Mouse (Mus musculus) central nervous system, embryonic 11.5 days (tissue): ENCODE measurements around the gene Dnase1l1. TPM values are rescaled to one million over a fixed set of nuclear protein-coding genes. Genes with fewer than 3 reads are reported as not detected.

Source experiments
- polyA plus RNA-seq: library from polyadenylated mRNA; depleted of rRNA; stranded (reverse); fragments of >200 nt; gene quantifications from 2 replicates; pipeline ENCODE4 v1.2.3, GENCODE M21; 2012; rRNA removed

The Dnase1l1 gene
- 5.9 and 8.7 TPM in 2 replicates for polyA plus RNA-seq

DNA sequence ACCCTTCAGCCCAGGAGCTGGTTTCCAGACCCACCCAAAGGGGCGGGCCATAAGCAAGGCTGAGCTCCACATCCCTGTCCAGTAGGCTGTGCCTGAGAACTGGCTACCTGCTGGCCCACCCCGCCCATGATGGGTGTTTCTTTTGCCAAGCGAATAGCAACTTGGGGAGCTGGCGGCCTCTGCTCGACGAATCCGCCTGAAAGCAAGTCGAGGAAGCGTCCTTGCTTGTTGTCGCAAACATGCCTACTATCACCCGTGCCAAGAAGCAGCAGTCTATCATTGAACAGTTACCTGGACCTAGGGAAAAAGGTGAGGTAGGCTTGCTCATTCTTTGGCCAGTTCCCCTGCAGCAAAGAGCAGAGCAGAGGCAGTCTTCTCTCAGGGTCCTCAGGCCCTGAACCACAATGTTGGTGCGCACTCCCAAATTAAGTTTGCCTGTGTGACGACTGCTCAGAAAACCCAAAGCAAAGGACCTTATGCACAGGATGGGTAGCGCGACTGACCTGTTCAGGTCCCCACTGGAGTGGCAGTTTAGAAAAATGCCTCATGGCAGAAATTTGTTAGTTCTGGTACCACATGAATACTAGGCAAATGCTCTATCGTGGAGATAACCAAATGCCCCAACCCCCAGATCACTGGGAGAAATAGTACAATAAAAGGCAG, at the start of gene Dnase1l1, which contains the start of gene Taz:
Gene Dnase1l1, minus strand, starts transcription at position 606 of the 663 bp plus-strand sequence.
Gene Taz, plus strand, starts transcription at position 181 of the 663 bp plus-strand sequence.

DNA sequence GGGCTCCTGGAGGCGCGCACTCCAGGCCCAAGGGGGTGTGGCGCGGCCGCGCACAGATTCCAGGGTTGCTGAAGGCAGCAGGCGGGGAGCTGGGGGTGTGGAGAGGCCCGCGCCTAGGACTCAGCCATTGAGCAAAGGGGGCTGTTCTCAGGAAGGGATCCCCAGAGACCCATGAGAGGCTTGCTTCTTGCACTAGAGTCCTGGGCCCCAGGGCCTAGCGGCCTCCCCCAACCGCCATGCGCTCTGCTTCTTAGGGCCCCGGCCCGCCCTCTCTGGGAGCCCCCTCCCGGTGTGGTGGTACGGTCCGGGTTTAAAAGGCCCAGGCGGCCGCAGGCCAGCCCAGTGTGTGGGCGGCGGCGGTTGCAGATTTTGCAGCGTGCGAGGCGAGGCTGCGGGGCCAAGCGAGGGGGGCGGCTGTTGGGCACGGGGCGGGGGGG, 46.6 kb upstream of the Dnase1l1 start, which contains the start of gene Plxna3:
Gene Plxna3, plus strand, starts transcription at position 342 of the 437 bp plus-strand sequence.

DNA sequence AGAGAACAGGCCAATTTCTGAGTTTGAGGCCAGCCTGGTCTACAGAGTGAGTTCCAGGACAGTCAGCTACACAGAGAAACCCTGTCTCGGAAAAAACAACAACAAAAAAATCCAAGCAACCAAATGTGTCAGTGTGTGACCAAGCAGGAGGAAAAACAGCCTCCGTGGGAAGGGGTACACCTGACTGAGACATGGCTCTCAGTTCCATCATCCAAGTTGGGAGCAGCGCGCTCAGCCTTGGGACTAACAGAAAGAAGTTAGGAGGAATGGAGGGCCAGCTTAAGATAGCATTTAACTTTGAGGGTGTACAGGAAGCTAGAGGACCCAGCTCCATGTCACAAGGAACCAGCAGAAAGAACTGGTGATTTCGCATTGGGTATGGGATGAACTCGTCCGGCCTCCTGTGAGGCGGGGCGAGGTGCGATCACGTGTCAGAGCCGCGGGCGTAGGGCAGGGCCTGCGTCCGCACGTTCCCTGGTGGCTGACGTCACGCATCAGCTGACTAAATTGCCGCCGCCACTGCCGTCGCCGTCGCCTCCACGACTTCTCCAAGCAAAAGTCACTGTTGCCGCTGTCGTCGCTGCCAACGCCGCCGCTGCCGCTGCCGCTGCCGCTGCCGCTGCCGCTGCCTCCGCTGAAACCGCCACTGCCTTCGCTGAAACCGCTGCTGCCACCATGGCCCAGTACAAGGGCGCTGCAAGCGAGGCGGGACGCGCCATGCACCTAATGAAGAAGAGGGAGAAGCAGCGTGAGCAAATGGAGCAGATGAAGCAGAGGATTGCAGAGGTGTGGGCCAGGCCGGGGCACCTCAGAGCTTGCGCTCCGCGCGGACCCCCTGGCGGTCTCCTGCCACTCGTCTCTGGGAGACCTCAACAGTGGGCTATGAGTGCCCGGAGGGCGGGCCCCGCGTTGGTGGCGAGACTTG, 30.7 kb upstream of the Dnase1l1 start, which contains the start of gene Fam50a:
Gene Fam50a, plus strand, starts transcription at position 494 of the 925 bp plus-strand sequence.

DNA sequence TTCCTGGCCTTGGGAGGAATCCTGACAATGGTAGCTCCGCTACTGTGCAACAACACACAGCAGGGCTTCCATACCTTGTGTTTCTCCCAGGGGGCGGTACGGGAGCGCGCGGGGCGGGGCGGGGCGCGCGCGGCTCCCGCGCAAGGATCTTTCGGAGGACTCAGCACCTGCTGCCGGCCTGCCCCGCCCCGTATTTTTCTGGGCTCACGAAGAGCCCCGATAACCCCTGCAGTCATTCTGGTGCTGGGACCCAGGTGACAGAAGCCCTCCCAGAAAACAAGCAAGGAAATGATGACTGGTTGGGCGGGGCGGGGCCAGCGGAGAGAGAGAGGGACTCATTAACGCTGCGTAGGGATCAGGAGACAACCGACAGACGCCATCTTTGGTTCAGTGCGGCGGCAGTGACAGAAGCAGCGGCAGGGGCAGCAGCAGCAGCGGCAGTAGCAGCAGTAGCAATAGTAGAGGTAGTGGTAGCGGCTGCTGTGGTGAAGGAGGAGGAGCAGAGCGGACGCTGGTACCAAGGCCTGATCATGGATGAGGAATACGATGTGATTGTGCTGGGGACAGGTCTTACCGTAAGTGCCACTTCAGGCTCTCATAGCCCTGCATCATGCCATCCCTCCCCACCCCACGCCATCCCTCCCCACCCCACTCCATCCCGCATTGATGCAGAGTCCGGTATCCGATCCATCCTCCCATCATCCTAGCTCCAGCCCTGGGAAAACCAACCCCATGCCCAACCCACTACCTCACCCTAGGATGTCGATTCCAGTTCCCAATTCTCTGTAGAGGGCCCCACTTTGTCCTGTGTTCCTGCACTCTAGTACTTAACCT, 22.9 kb upstream of the Dnase1l1 start, which contains the start of gene Gdi1:
Gene Gdi1, plus strand, starts transcription at position 132 of the 834 bp plus-strand sequence.

DNA sequence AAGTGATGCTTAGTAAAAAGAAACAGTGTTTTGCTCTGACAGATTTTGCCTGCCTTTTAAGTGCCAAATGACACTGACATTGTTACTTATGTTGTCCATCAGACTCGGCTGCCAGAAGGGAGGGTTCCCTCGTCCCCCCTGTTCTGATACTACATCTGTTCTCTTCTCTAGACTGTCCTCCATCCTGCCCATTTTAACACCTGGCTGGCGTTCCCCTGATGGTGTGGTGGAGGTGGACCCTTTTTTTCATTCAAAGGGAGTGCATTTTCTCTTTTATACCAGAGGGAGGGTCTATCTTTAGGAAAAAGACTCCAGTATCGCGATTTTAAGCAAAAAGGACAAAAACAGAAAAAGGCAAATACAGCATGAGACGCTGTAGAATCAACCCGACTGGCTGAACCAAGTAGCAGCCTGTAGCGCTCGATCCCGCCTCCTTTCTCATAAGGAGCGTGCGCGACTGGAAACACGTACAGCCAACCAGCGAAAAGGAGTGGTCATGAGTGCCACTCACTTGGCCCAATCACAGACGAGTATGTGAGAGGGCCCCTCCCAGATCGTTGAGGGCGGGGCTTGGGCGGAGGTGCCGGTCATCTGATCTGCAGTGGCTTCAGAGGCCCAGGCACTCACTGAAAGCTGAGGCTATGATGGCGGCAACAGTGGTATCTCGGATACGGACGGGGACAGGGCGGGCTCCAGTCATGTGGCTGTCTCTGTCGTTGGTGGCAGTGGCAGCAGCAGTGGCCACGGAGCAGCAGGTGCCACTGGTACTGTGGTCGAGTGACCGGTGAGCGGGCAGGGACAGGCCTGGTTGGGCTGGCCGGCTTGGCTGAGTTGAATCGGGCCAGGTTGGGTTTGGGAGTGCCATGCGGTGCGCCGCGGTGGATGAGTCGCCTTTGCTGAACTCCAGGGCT, 14.7 kb upstream of the Dnase1l1 start, which contains the start of gene Atp6ap1:
Gene Atp6ap1, plus strand, starts transcription at position 560 of the 911 bp plus-strand sequence.

DNA sequence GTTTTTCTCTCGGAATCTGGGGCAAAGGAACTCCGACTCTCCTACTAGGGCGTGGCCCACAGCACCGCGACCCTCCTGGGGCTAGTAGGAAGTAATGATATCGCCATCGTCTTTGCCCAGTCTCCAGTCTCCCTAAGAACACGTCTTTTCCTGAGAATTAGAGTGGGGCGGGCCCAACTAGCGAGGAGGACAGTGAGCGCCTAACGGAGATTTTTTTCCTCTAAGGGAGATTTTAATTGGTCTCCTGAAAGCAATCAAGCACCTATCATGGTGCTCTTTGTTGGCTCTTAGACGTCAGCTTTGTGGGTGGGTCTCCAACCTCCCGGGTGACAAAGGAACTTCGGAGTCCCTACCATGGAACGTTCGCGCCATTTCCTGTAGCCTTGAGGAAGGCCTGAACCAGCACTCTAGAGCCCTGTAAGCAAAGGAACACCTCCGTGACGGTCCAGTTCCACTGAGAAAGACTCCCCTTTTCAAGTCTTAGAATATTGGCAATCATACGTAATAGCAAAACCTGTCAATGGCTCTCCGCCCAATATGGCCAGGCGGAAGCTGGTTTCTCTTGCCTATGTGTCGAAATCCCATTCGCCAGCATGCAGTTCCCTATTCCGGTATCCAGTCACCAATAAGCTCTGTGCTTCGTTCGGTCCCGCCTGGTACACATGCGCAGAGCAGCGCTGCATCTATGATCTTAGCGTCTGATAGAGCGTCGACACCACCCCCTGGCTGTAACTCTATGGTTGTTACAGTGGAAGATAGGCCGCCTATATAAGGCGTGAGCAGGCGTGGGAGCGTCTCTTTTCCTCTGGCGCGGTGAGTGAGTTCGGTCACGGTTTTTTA, 11.9 kb downstream of the Dnase1l1 start, which contains the start of gene Rpl10:
Gene Rpl10, plus strand, starts transcription at position 751 of the 840 bp plus-strand sequence.

DNA sequence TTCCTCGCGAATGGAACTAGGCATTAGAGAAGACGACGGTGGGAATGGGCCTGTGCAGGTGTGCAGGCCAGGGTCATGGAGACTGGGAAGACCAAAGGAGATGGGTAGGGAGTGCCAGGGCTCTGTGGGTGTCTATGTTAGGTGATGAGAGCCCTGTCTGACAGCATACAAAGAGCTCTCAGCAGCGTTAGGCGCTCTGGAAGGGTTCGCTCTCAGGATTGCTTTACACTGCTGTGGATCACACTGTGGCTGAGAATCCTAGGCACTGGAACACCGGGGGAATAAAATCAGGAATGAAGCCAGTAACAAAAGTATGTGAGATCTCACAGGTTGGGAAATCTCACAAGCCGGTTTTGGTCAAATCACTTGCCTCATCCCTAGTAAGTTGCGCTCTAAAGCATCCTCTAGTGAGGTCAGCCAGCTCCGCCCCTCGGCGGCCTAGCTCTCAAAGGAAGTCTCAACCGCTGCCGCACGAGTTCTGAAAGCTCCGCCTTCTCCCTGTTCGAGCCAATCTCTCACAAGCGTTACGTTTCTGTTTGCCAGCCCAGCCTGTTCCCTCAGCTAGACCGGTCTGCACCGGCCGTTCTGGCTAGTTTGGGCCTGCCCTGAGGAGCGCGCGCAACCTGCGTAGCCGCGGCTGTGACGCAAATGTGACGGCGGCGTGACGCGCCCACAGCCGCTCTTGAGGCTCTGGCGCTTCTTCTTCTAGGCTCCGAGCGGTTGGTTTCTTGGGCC, 27.8 kb downstream of the Dnase1l1 start, which contains the start of gene Emd:
Gene Emd, plus strand, starts transcription at position 535 of the 735 bp plus-strand sequence.

DNA sequence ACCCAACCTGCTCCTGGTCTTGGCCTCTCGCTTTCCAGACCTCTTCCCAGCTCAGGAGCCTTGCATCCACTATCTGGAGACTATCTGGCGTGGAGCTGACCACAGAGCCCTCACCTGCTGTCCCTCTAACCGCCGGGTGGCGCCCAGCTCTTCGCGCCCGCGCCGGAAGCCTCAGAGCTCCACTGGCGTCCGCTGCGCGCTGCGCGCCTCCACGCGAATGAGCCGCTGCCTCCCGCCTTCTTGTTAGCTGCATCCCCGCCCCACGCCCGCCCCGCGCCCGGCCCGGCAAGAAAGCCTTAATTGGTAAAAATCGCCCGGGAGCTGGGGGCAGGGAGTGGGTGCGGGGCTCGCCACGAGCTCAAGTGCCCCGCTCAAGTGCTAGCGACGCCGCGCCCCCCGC, 32.5 kb downstream of the Dnase1l1 start, which contains the start of gene Flna:
Gene Flna, minus strand, starts transcription at position 206 of the 400 bp plus-strand sequence.

Other genes with a start within 250 kb of the Dnase1l1 start
- not detected in 2 replicates for gene Opn1mw, start 154.9 kb downstream of the Dnase1l1 start, polyA plus RNA-seq
- gene Mecp2, start 147.0 kb downstream of the Dnase1l1 start, polyA plus RNA-seq = 19.8 and 22.4 TPM in 2 replicates
- not detected in 2 replicates for gene Tex28, start 114.5 kb downstream of the Dnase1l1 start, polyA plus RNA-seq
- 0.02 TPM in 1 of 2 replicates, not detected in the other for gene Tktl1, start 105.1 kb downstream of the Dnase1l1 start, polyA plus RNA-seq
- 477 and 550 TPM in 2 replicates for gene Flna, start 32.5 kb downstream of the Dnase1l1 start, polyA plus RNA-seq
- gene Emd, start 27.6 kb downstream of the Dnase1l1 start, polyA plus RNA-seq = 64.2 and 105 TPM in 2 replicates
- 1,358 and 2,258 TPM in 2 replicates for gene Rpl10, start 11.5 kb downstream of the Dnase1l1 start, polyA plus RNA-seq
- 61.6 and 70.5 TPM in 2 replicates for gene Taz, start 425 bp downstream of the Dnase1l1 start, polyA plus RNA-seq
- gene Atp6ap1, start 14.8 kb upstream of the Dnase1l1 start, polyA plus RNA-seq = 87.0 and 137 TPM in 2 replicates
- gene Gdi1, start 22.7 kb upstream of the Dnase1l1 start, polyA plus RNA-seq = 580 and 740 TPM in 2 replicates
- gene Fam50a, start 30.7 kb upstream of the Dnase1l1 start, polyA plus RNA-seq = 50.7 and 64.9 TPM in 2 replicates
- 82.1 and 108 TPM in 2 replicates for gene Plxna3, start 46.7 kb upstream of the Dnase1l1 start, polyA plus RNA-seq
- gene Lage3, start 71.3 kb upstream of the Dnase1l1 start, polyA plus RNA-seq = 96.9 and 108 TPM in 2 replicates
- gene Ubl4a, start 90.9 kb upstream of the Dnase1l1 start, polyA plus RNA-seq = 31.9 and 46.3 TPM in 2 replicates
- gene Slc10a3, start 91.0 kb upstream of the Dnase1l1 start, polyA plus RNA-seq = 2.3 and 8.5 TPM in 2 replicates
- gene Fam3a, start 110.9 kb upstream of the Dnase1l1 start, polyA plus RNA-seq = 18.5 and 27.2 TPM in 2 replicates
- gene Ikbkg, start 111.0 kb upstream of the Dnase1l1 start, polyA plus RNA-seq = 23.5 and 46.1 TPM in 2 replicates
- gene G6pdx, start 146.9 kb upstream of the Dnase1l1 start, polyA plus RNA-seq = 31.7 and 41.7 TPM in 2 replicates
- gene Gm6880, start 199.1 kb upstream of the Dnase1l1 start, polyA plus RNA-seq = 0.12 TPM in 1 of 2 replicates, not detected in the other